Mouse (Mus musculus) ES-E14 (cell line): ENCODE measurements at regions not wholly inside any gene's neighbourhood (a gene's known extent, or its start where the extent isn't known, plus 50 kb on each side); places are given as distances from the start of the nearest gene placed in this dataset.

ENCODE experiments used
- CHD2 ChIP-seq: IDR thresholded peaks from 2 replicates; pipeline ENCODE4 v1.6.1; 2014; ENCODE audit warnings: mild to moderate bottlenecking, low read depth, low read length, inconsistent platforms
- MAFK ChIP-seq: IDR thresholded peaks from 2 replicates; pipeline ENCODE4 v1.6.1; 2014; ENCODE audit warnings: mild to moderate bottlenecking, low read depth, low read length, inconsistent platforms; ENCODE audit not compliant: insufficient read depth
- ZC3H11A ChIP-seq: IDR thresholded peaks from 2 replicates; pipeline ENCODE4 v1.6.1; 2012; ENCODE audit warnings: low read depth, mild to moderate bottlenecking, inconsistent platforms, low read length, borderline replicate concordance
- ZNF384 ChIP-seq: IDR thresholded peaks from 2 replicates; pipeline ENCODE4 v1.6.1; 2012; ENCODE audit warnings: low read depth, low read length, inconsistent platforms

DNA sequence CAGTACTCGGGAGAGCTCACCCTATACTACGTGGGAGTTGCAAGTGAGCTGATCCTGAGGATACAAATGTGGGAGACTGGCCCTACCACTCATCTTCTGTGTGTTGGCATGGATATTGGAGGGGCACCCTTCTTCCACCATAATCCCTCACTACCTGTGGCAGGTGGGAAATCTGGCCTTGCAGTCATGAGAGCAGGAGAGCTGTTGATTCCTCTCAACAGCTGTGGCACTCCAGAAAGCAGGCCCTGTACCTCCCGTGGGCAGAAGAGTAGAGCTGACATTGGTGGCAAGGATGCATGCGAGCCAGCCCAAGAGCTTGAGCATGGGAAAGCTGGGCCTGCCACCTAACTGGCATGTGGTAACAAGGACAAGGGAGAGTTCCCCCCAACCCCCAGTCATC is 345.8 kb downstream of the Abcc12 start:
- TF ChIP-seq MAFK, result no peak
- TF ChIP-seq CHD2, result no peak
- TF ChIP-seq ZNF384, result no peak
- TF ChIP-seq ZC3H11A, result no peak
